Mouse (Mus musculus): Measurements from ENCODE around the gene Scai. TPM values are rescaled to one million over a fixed set of nuclear protein-coding genes. Genes with fewer than 3 reads are reported as not detected.
A peak's percentile ranks its signal among the peaks of the same experiment; 100 is the strongest.

The Scai gene
- polyA plus RNA-seq, 1 experiment = 1.6 TPM

GRCm38 (mm10) chr2:39069096-39069495, 121.4 kb downstream of the Scai start:
- no peak for DNase-seq (ENCODE audit: low read depth in 1 of 2, low spot score in 2 of 2)
- 77% methylated on average over 1 of the region's 1 CpGs for WGBS
- no peaks in the 10 kb centered on the region for H3K36me3 ChIP-seq (ENCODE audit: control insufficient read depth, insufficient read depth, low read length)

GRCm38 (mm10) chr2:39065400-39065987, 125.0 kb downstream of the Scai start, which contains the start of gene Golga1:
Golga1 (minus strand) TSS chr2:39065541.
- H3K4me1 ChIP-seq (ENCODE audit: control insufficient read depth, insufficient read depth, insufficient read length) = no peaks in the 10 kb centered on the region
- under 1% methylated on average over 50 of the region's 50 CpGs for WGBS
- peak within 1 kb of the TSS; percentile 91 for H3K27ac ChIP-seq (ENCODE audit: insufficient read depth, low read length)
- peak; percentile 77 to 86 for DNase-seq (ENCODE audit: low read depth in 1 of 2, low spot score in 2 of 2)
- H3K4me3 ChIP-seq (ENCODE audit: extremely low read depth, insufficient read depth, insufficient read length) = peak within 1 kb of the TSS; percentile 92
- peaks cover 5% of the 10 kb centered on the region for H3K36me3 ChIP-seq (ENCODE audit: control insufficient read depth, insufficient read depth, low read length)
- TF ChIP-seq CTCF (IDR thresholded peaks at IDR 0.05; ENCODE audit: extremely low read depth, insufficient read depth, insufficient read length, insufficient replicate concordance) (no peak), POLR2A (IDR thresholded peaks at IDR 0.05; ENCODE audit: low read depth, low read length) (peak; percentile 89)
- no peaks in the 10 kb centered on the region for H3K27me3 ChIP-seq (ENCODE audit: control insufficient read depth, insufficient read depth, low read length)

More at GRCm38 (mm10) chr2:39069096-39069495, 121.4 kb downstream of the Scai start:
- no peaks in the 10 kb centered on the region for H3K27me3 ChIP-seq (ENCODE audit: control insufficient read depth, insufficient read depth, low read length)
- H3K4me3 ChIP-seq (ENCODE audit: extremely low read depth, insufficient read depth, insufficient read length) = no peak overlapping the region
- H3K27ac ChIP-seq (ENCODE audit: insufficient read depth, low read length) = no peak overlapping the region
- no peaks in the 10 kb centered on the region for H3K4me1 ChIP-seq (ENCODE audit: control insufficient read depth, insufficient read depth, insufficient read length)
- TF ChIP-seq POLR2A (IDR thresholded peaks at IDR 0.05; ENCODE audit: low read depth, low read length) = no peak
- no peak for TF ChIP-seq CTCF (IDR thresholded peaks at IDR 0.05; ENCODE audit: extremely low read depth, insufficient read depth, insufficient read length, insufficient replicate concordance)

- Histone ChIP-seq H3K27ac (ENCODE audit: insufficient read depth, low read length) (peak overlapping the region; percentile 91), H3K4me3 (ENCODE audit: extremely low read depth, insufficient read depth, insufficient read length) (peak overlapping the region; percentile 92), H3K36me3 (ENCODE audit: control insufficient read depth, insufficient read depth, low read length) (peaks cover 9% of the 10 kb centered on the region), H3K27me3 (ENCODE audit: control insufficient read depth, insufficient read depth, low read length) (no peaks in the 10 kb centered on the region), H3K4me1 (ENCODE audit: control insufficient read depth, insufficient read depth, insufficient read length) (no peaks in the 10 kb centered on the region)
- TF ChIP-seq CTCF (IDR thresholded peaks at IDR 0.05; ENCODE audit: extremely low read depth, insufficient read depth, insufficient read length, insufficient replicate concordance) (no peak), POLR2A (IDR thresholded peaks at IDR 0.05; ENCODE audit: low read depth, low read length) (no peak)
- WGBS = 4% methylated on average over 25 of the region's 25 CpGs
- no peak for DNase-seq (ENCODE audit: low read depth in 1 of 2, low spot score in 2 of 2)
These were observed 125.7 kb downstream of the Scai start for GRCm38 (mm10) chr2:39064687-39065399.

GRCm38 (mm10) chr2:39048515-39048914, 142.0 kb downstream of the Scai start:
- no peak for TF ChIP-seq CTCF (IDR thresholded peaks at IDR 0.05; ENCODE audit: extremely low read depth, insufficient read depth, insufficient read length, insufficient replicate concordance)
- no peak for TF ChIP-seq POLR2A (IDR thresholded peaks at IDR 0.05; ENCODE audit: low read depth, low read length)
- Histone ChIP-seq H3K36me3 (ENCODE audit: control insufficient read depth, insufficient read depth, low read length) (peaks cover 32% of the 10 kb centered on the region), H3K4me1 (ENCODE audit: control insufficient read depth, insufficient read depth, insufficient read length) (no peaks in the 10 kb centered on the region), H3K27me3 (ENCODE audit: control insufficient read depth, insufficient read depth, low read length) (no peaks in the 10 kb centered on the region), H3K4me3 (ENCODE audit: extremely low read depth, insufficient read depth, insufficient read length) (no peak overlapping the region), H3K27ac (ENCODE audit: insufficient read depth, low read length) (no peak overlapping the region)
- 95% methylated on average over 1 of the region's 1 CpGs for WGBS
- no peak for DNase-seq (ENCODE audit: low read depth in 1 of 2, low spot score in 2 of 2)

- Histone ChIP-seq H3K27me3 (ENCODE audit: control insufficient read depth, insufficient read depth, low read length) (no peaks in the 10 kb centered on the region), H3K27ac (ENCODE audit: insufficient read depth, low read length) (no peak overlapping the region), H3K4me3 (ENCODE audit: extremely low read depth, insufficient read depth, insufficient read length) (no peak overlapping the region), H3K36me3 (ENCODE audit: control insufficient read depth, insufficient read depth, low read length) (peaks cover 17% of the 10 kb centered on the region), H3K4me1 (ENCODE audit: control insufficient read depth, insufficient read depth, insufficient read length) (no peaks in the 10 kb centered on the region)
- TF ChIP-seq CTCF (IDR thresholded peaks at IDR 0.05; ENCODE audit: extremely low read depth, insufficient read depth, insufficient read length, insufficient replicate concordance) (no peak), POLR2A (IDR thresholded peaks at IDR 0.05; ENCODE audit: low read depth, low read length) (no peak)
- no peak for DNase-seq (ENCODE audit: low read depth in 1 of 2, low spot score in 2 of 2)
- WGBS = 97% methylated on average over 1 of the region's 1 CpGs
These were observed 150.3 kb downstream of the Scai start for GRCm38 (mm10) chr2:39040215-39040614.

GRCm38 (mm10) chr2:39031611-39032010, 158.9 kb downstream of the Scai start:
- Histone ChIP-seq H3K27me3 (ENCODE audit: control insufficient read depth, insufficient read depth, low read length) (no peaks in the 10 kb centered on the region), H3K36me3 (ENCODE audit: control insufficient read depth, insufficient read depth, low read length) (peaks cover 29% of the 10 kb centered on the region), H3K4me1 (ENCODE audit: control insufficient read depth, insufficient read depth, insufficient read length) (no peaks in the 10 kb centered on the region), H3K27ac (ENCODE audit: insufficient read depth, low read length) (no peak overlapping the region), H3K4me3 (ENCODE audit: extremely low read depth, insufficient read depth, insufficient read length) (no peak overlapping the region)
- no peak for TF ChIP-seq CTCF (IDR thresholded peaks at IDR 0.05; ENCODE audit: extremely low read depth, insufficient read depth, insufficient read length, insufficient replicate concordance)
- no peak for TF ChIP-seq POLR2A (IDR thresholded peaks at IDR 0.05; ENCODE audit: low read depth, low read length)
- 96% methylated on average over 1 of the region's 1 CpGs for WGBS
- DNase-seq (ENCODE audit: low read depth in 1 of 2, low spot score in 2 of 2) = no peak

GRCm38 (mm10) chr2:39020004-39020403, 170.5 kb downstream of the Scai start:
- Histone ChIP-seq H3K4me3 (ENCODE audit: extremely low read depth, insufficient read depth, insufficient read length) (no peak overlapping the region), H3K36me3 (ENCODE audit: control insufficient read depth, insufficient read depth, low read length) (peaks cover 26% of the 10 kb centered on the region), H3K27me3 (ENCODE audit: control insufficient read depth, insufficient read depth, low read length) (no peaks in the 10 kb centered on the region), H3K4me1 (ENCODE audit: control insufficient read depth, insufficient read depth, insufficient read length) (peaks cover 21% of the 10 kb centered on the region), H3K27ac (ENCODE audit: insufficient read depth, low read length) (peak overlapping the region; percentile 28; the same call in 1 of the 2 replicates)
- TF ChIP-seq POLR2A (IDR thresholded peaks at IDR 0.05; ENCODE audit: low read depth, low read length) (no peak), CTCF (IDR thresholded peaks at IDR 0.05; ENCODE audit: extremely low read depth, insufficient read depth, insufficient read length, insufficient replicate concordance) (no peak)
- 54% methylated on average over 1 of the region's 1 CpGs for WGBS
- DNase-seq (ENCODE audit: low read depth in 1 of 2, low spot score in 2 of 2) = no peak

All from spleen, adult 2 months (tissue).